Mouse (Mus musculus) liver, adult 2 months (tissue): Measurements from ENCODE around the gene Plcg1. TPM values are rescaled to one million over a fixed set of nuclear protein-coding genes. Genes with fewer than 3 reads are reported as not detected.
A peak's percentile ranks its signal among the peaks of the same experiment; 100 is the strongest.

Experiments used
- DNase-seq: peaks from one replicate; pipeline ENCODE4 v3.0.0-alpha.2; 2011; ENCODE audit warnings: low read depth, low spot score; ENCODE audit errors: extremely low read depth
- H3K27ac ChIP-seq: fragments of 200-500 bp; replicated peaks from 2 replicates; pipeline ENCODE4 v1.5.1; 2012; ENCODE audit warnings: low read depth, mild to moderate bottlenecking, control low read depth, inconsistent platforms, low read length; ENCODE audit not compliant: insufficient read depth
- H3K27me3 ChIP-seq: fragments of 200-500 bp; 2 replicates; pipeline ENCODE4 v1.6.1; 2012; ENCODE audit warnings: mild to moderate bottlenecking, moderate library complexity, low read length, inconsistent platforms; ENCODE audit not compliant: control insufficient read depth, insufficient read depth
- H3K36me3 ChIP-seq: fragments of 200-500 bp; 2 replicates; pipeline ENCODE4 v1.6.1; 2012; ENCODE audit warnings: low read length, inconsistent platforms; ENCODE audit not compliant: control insufficient read depth, insufficient read depth
- H3K4me1 ChIP-seq: fragments of 200-500 bp; 2 replicates; pipeline ENCODE4 v1.6.1; 2011; ENCODE audit warnings: low read length; ENCODE audit not compliant: control insufficient read depth, insufficient read depth
- H3K4me3 ChIP-seq: fragments of 200-500 bp; 2 replicates; pipeline ENCODE4 v1.5.1; 2011; ENCODE audit warnings: low read depth, mild to moderate bottlenecking, control low read depth, low read length, moderate library complexity; ENCODE audit not compliant: insufficient read depth
- H3K79me2 ChIP-seq: fragments of 200-500 bp; 2 replicates; pipeline ENCODE4 v1.6.1; 2012; ENCODE audit warnings: inconsistent platforms, mild to moderate bottlenecking, low read length, moderate library complexity; ENCODE audit not compliant: control insufficient read depth, insufficient read depth
- H3K9ac ChIP-seq: fragments of 200-500 bp; 2 replicates; pipeline ENCODE4 v1.6.1; 2012; ENCODE audit warnings: low read depth, mild to moderate bottlenecking, control low read depth, inconsistent platforms, low read length
- CTCF ChIP-seq: fragments of 200-500 bp; IDR thresholded peaks from 2 replicates; pipeline ENCODE4 v1.5.1; 2011; ENCODE audit warnings: low read depth, low read length, control low read depth
- POLR2A ChIP-seq: fragments of 200-500 bp; IDR thresholded peaks from 2 replicates; pipeline ENCODE4 v1.6.1; 2011; ENCODE audit warnings: low read length, control low read depth; ENCODE audit not compliant: insufficient read depth; ENCODE audit errors: extremely low read depth
- WGBS: fragments of 180-500 bp; shearing (Covaris S2); methylation state at CpG from one replicate; pipeline ENCODE4 v1.1.7; 2018; 5-methylcytosine and 5-hydroxymethylcytosine counted together
- polyA plus RNA-seq: library from polyadenylated mRNA; depleted of rRNA; stranded (reverse); fragments of >200 nt; gene quantifications from 2 replicates; pipeline ENCODE4 v1.2.3, GENCODE M21; 2012; rRNA removed
- total RNA-seq: library from RNA; depleted of rRNA; stranded (reverse); fragments of >200 nt; gene quantifications from 2 replicates; pipeline ENCODE4 v1.2.3, GENCODE M21; 2014; rRNA removed

Plcg1 gene
- 37.3 and 40.9 TPM in 2 replicates for total RNA-seq
- 24.9 and 30.0 TPM in 2 replicates for polyA plus RNA-seq

DNA sequence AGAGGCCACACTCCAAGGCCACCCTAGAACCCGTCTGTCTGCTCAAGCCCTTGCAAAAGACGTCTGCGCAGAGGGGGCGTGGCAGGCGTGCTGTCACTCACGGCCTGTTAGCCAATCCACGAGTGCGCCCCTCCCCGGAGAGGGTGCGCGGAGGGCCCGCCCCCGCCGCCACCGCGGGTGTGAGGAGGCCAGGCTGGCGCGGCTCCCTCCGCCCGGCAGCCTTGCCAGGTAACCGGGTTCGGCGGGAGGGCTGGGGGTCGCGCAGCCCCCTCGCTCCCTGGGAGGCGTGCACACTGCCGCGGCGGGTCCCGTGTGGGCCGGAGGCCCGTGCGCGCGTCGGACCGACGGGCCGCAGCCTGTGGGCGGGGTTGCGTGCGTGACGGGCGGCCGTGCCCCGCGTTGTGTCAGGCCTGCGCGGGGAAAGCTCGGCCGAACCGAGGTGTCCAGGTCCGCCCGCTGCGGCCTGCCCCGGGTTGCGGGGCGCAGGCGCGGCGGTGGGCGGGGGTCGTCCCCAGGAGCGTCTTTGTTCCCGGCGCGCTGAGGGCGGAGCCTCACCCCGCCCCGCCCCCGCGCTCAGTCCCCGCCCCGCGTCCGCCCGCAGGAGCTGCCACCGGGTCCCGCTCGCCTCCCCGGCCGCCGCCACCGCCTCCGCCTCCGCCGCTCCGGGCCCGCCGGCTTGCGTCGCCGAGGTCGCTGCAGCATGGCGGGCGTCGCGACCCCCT is at the start of gene Plcg1:
TSS of gene Plcg1 (plus strand) at position 184 of the 722 bp plus-strand sequence.
- peaks cover 38% of the 10 kb centered on the region for H3K4me1 ChIP-seq
- under 1% methylated on average over 77 of the region's 99 CpGs for WGBS
- peak; percentile 64; the same call in 1 of the 2 replicates for TF ChIP-seq POLR2A
- TF ChIP-seq CTCF: no peak

DNA sequence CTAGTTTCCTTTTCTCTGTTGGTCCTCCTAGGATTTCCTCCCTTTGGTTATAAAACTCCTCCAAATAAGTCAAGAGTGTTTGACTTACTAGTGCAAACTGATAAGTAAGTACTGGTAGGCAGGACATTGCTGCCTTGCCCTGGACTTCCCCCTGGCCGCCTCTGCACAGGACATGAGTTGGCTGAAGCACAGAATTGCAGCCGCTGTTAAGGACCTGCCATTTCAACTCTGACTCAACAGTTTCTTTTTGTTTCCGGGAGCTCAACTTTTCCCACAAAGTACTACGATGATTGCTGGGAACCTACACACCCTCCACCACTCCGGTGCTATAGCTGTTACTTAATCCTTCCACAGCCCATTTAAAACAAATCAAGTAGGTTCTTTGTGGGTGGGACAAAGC is 30.8 kb upstream of the Plcg1 start:
- 0 out of 2 replicates have a peak overlapping the region, but pooled peaks have one; percentile 23 for H3K27ac ChIP-seq
- H3K27me3 ChIP-seq: no peaks in the 10 kb centered on the region
- H3K4me3 ChIP-seq: no peak overlapping the region
- no peaks in the 10 kb centered on the region for H3K79me2 ChIP-seq
- no peak overlapping the region for H3K9ac ChIP-seq
- H3K4me1 ChIP-seq: peaks cover 2% of the 10 kb centered on the region; the same call in 1 of the 2 replicates
- peak; percentile 71 for DNase-seq
- TF ChIP-seq CTCF (0 out of 2 replicates have a peak, but pooled peaks have one; percentile 8), POLR2A (no peak)
- peaks cover 60% of the 10 kb centered on the region for H3K36me3 ChIP-seq
- WGBS: 16% methylated on average over 5 of the region's 5 CpGs

More for the DNA sequence above, at the start of gene Plcg1:
- Histone ChIP-seq H3K9ac (peak within 1 kb of the TSS; percentile 100), H3K27me3 (no peaks in the 10 kb centered on the region), H3K79me2 (peaks cover 40% of the 10 kb centered on the region), H3K36me3 (no peaks in the 10 kb centered on the region), H3K4me3 (peak within 1 kb of the TSS; percentile 99), H3K27ac (peak within 1 kb of the TSS; percentile 98)
- DNase-seq: peak; percentile 76

DNA sequence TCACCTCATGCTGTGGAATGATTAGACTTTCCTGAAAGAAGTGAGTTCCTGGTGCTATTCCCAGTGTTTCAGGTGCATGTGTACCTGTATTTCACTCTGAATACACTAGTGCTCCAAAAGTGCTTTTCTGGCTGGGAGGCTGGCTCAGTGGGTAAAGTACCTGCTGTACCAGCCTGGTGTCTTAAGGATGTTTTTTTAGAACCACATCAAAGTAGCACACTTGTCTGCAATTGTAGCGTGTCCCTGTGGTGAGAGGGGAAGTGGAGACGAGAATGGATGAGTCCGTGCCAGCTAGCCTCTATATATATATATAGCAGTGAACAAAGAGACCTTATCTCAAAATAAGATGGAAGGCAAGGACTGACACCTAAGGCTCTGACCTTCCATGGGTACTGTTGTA is 29.5 kb upstream of the Plcg1 start:
- no peaks in the 10 kb centered on the region for H3K79me2 ChIP-seq
- 85% methylated on average over 3 of the region's 3 CpGs for WGBS
- peaks cover 2% of the 10 kb centered on the region; the same call in 1 of the 2 replicates for H3K4me1 ChIP-seq
- TF ChIP-seq POLR2A (no peak), CTCF (no peak)
- no peak overlapping the region for H3K27ac ChIP-seq
- H3K4me3 ChIP-seq: no peak overlapping the region
- no peaks in the 10 kb centered on the region for H3K27me3 ChIP-seq
- H3K9ac ChIP-seq: no peak overlapping the region
- peaks cover 62% of the 10 kb centered on the region for H3K36me3 ChIP-seq
- no peak for DNase-seq

DNA sequence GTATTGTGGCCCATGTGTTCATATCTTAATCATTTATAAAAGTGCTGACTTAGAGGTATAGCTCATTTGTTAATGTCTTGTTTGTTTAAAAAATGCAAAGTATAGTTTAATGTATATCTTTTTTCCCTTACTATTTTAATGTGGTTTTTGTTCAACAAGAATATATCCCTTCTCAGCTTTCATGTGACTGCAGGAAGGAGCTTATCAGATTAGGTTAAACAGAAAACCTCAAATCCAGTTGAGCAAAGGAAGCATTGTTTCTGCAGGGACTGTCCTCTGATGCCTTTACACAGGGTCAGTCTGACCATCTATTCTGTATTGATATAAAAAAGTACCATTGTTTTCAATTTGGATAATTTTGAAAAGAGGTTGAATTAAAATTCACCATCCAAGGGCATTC is 28.3 kb upstream of the Plcg1 start:
- TF ChIP-seq POLR2A: no peak
- TF ChIP-seq CTCF: no peak
- peaks cover 63% of the 10 kb centered on the region for H3K36me3 ChIP-seq
- H3K27ac ChIP-seq: no peak overlapping the region
- no peaks in the 10 kb centered on the region for H3K27me3 ChIP-seq
- H3K4me1 ChIP-seq: peaks cover 2% of the 10 kb centered on the region; the same call in 1 of the 2 replicates
- no peak overlapping the region for H3K9ac ChIP-seq
- no peak for DNase-seq
- H3K4me3 ChIP-seq: no peak overlapping the region
- no peaks in the 10 kb centered on the region for H3K79me2 ChIP-seq

DNA sequence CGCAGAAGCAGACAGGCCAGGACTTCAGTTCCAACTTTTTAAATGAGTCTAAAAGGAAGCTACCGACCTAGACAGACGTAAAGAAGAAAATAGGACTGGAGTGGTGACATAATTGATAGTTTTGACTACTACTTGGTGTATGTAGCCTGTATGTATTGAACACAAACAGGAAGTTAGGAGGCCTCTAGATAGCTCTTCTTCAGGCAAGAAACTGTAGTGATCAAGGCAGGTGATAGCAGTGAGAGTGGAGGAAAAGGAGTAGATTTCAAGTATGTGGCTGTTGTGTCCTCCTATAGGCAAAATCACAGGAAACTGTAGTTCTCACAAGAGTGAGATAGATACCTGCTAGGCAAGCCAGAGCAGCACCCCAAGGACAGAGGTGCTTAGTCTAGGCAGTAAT is 23.4 kb upstream of the Plcg1 start:
- H3K4me1 ChIP-seq: no peaks in the 10 kb centered on the region
- peaks cover 68% of the 10 kb centered on the region for H3K36me3 ChIP-seq
- no peak overlapping the region for H3K9ac ChIP-seq
- H3K79me2 ChIP-seq: no peaks in the 10 kb centered on the region
- H3K4me3 ChIP-seq: no peak overlapping the region
- DNase-seq: no peak
- WGBS: 92% methylated on average over 3 of the region's 3 CpGs
- no peak overlapping the region for H3K27ac ChIP-seq
- H3K27me3 ChIP-seq: no peaks in the 10 kb centered on the region
- no peak for TF ChIP-seq POLR2A
- TF ChIP-seq CTCF: no peak
